15 mouse cellular contexts compared by ENCODE assay signal in the genomic region with DNA sequence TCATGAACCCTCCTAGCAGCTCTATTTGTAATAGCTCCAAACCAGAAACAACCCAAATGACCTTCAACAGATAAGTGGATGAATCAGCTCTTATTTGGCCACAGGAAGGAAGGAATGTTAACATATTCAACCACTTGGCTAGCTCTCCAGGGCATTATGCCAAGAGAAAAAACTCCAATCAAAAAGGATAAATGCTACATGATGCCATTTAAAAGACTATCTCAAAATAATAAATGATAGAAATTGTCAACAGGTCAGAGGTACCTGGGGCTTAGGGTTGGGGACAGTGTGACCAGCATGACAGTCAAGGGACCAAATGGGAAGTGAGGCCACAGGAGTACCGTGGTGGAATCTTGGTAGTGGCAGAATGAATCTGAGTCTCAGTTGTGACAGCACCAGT. TPM values are rescaled to one million over a fixed set of nuclear protein-coding genes. Genes with fewer than 3 reads are reported as not detected.
A peak's percentile ranks its signal among the peaks of the same experiment; 100 is the strongest.
DNase-seq lines count a peak whose midpoint lies in the region; ATAC-seq lines count a peak whose summit lies in the region.
"Had no signal": no experiment of that assay in that cellular context is flagged by ENCODE, and none has a peak within 500 bp of the region (broad histone marks: within the 10 kb centered on the region; RNA-seq: fewer than 3 reads in every experiment).

No protein-coding gene starts in this region.

- ATAC-seq in megakaryocyte progenitor cell, adult 5-6 weeks (replicated peaks; ENCODE audit: poor library complexity) = peak; percentile 50
- ATAC-seq: forebrain, embryonic 14.5 days; intestine, embryonic 15.5 days; midbrain, embryonic 13.5 days had no signal

- DNase-seq in kidney, postnatal 14 days = peak; percentile 10
- DNase-seq in kidney, adult 8-10 months = no peak
- peak; percentile 18 for DNase-seq in ovary, adult 18-20 months (ENCODE audit: low spot score)
- no peak for DNase-seq in ovary, postnatal 14 days (ENCODE audit: low spot score)
- DNase-seq in adipocyte (ENCODE audit: low spot score) = peak; percentile 58
- no peak for DNase-seq in frontal cortex, postnatal 10 days (ENCODE audit: low spot score in 2 of 2)
- DNase-seq: cerebellum, adult 11 months; gastrocnemius, adult 2 months; heart, adult 18-20 months; right cerebral cortex, postnatal 4 days; thymus, postnatal 4 days had no signal

RNA-seq across cellular contexts. Expression of gene Mrtfb, which starts 34.8 kb away (rescaled TPM):
- 11.5 and 11.7 TPM in 2 replicates for total RNA-seq in megakaryocyte progenitor cell, adult 5-6 weeks (2015)
- 2.7 and 3.9 TPM in 2 replicates for total RNA-seq in megakaryocyte progenitor cell, adult 5-6 weeks (2017)

Comparison
In these comparisons a context has a peak if more than half of its experiments do, and no peak if none do; other contexts are left out.
1. DNase-seq: peak in kidney, postnatal 14 days (single experiment), ovary, adult 18-20 months (single experiment) and adipocyte (single experiment); none in kidney, adult 8-10 months (0 of 2), ovary, postnatal 14 days (single experiment) and frontal cortex, postnatal 10 days (0 of 2).